Mouse (Mus musculus): ENCODE data around the gene Lhb. TPM values are rescaled to one million over a fixed set of nuclear protein-coding genes. Genes with fewer than 3 reads are reported as not detected.
A peak's percentile ranks its signal among the peaks of the same experiment; 100 is the strongest.
"Not testable (repeated sequence)": the region's sequence is repeated elsewhere in the genome, so short reads cannot be mapped to it uniquely, and the experiment has no call there.

Lhb gene
- polyA plus RNA-seq (2012; rRNA removed), result 0.14 TPM in 1 of 2 replicates, not detected in the other

DNA sequence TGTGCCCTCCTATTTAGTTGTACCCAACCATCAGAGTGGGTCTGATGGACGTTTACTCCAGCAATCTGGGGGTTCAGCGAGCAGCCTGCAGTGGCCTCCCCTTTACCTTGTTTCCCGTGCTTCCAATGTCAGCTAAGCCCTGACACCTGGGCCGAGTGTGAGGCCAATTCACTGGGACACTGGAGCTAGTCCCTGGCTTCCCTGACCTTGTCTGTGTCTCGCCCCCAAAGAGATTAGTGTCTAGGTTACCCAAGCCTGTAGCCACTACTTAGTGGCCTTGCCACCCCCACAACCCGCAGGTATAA lies at the start of gene Lhb:
TSS of gene Lhb (plus strand) at position 206 of the 305 bp plus-strand sequence.
- no peak for DNase-seq (ENCODE audit: low spot score)

DNA sequence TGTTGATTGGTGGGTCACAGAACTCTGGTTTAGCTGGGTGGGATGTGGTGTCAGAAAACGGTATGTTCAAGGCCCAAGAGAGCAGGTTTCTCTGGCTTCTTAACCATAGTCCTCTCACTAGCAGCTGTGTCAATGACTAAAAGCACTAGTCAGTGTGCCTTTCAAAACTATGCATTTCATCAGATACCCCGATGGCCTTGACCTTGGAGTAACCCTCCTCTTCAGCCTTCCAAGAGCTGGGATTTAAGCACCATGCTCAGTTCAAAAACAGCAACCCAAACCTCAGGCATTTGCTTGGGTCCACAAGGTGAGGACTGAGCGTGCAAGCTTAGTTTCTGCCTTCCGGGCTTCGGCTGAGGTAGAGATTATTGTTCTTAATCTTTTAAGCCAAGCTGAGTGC lies 48.2 kb upstream of the Lhb start:
- no peak for DNase-seq (ENCODE audit: low spot score)

DNA sequence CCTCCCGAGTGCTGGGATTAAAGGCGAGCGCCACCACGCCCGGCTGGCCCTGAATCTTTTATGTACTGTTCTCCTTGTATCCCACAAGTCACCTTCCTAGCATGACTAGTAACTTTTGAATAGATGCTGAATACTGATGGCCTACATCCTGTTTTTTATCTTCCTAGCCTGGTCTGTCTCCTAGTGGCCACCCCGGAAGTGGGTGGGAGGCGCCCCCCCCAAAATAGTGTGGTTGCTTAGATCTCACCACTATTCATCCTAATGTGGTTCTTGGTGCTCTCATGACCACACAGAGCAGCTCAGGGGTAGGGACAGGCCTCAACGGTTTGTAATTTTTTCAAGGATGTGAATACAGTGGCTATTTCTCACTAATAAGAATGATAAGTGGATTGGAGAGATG lies 46.0 kb upstream of the Lhb start:
- no peak for DNase-seq (ENCODE audit: low spot score)

DNA sequence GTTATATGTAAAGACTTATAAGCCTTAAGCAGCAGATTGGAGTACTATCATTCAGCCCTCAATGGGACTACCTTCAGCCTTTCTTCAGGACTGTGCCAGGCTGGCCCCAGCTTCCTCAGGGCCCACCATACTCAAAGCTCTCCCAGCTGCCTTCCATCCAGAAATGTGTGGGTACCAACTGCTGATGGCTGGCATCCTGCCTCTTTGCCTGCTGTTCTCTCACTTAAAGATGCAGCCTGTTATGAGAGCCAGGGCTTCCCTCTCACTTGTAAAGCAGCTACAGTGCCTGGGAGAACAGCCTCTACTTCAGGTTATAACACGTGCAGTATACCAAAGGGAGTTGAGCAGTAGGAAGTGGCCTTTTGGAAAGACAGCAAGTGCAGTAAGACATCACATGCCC lies 44.6 kb upstream of the Lhb start:
- no peak for DNase-seq (ENCODE audit: low spot score)

DNA sequence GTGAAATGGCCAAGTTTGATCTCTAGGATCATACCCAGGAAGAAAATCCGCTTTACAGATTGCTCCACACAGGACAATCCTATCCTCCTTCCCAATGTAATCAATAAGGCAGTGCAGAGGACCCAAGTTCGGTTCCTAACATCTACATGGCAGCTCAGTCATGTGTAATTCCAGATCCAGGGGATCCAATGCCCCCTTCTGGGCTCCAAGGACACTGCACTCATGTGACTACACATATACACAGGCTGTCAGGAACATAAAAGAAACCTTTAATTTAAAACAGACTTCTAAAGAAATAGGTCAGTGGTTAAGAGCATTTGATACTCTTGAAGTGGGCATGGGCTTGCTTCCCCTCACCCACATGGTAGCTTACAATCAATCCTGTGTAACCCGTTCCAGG lies 34.5 kb upstream of the Lhb start:
- no peak for DNase-seq (ENCODE audit: low spot score)

DNA sequence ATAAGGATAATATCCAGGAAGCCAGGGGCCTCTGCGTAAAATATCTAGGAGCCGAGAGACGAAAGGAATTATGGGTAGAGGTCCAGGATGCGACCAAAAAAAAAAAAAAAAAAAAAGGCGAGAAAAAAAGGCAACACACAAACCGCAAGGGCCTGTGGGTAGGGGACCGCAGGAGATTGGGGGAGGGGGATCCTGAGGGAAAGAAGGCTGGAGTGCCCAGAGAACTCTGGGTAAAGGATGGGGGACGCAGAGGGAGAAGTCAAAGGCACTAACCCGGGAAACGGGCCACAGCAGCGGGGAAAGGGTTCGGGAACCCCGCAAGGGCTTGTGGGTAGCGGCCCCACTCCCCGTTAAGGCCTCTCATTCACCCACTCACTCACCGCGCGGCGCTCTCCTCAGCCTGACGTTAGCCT lies 25.5 kb upstream of the Lhb start:
- no peak for DNase-seq (ENCODE audit: low spot score)

DNA sequence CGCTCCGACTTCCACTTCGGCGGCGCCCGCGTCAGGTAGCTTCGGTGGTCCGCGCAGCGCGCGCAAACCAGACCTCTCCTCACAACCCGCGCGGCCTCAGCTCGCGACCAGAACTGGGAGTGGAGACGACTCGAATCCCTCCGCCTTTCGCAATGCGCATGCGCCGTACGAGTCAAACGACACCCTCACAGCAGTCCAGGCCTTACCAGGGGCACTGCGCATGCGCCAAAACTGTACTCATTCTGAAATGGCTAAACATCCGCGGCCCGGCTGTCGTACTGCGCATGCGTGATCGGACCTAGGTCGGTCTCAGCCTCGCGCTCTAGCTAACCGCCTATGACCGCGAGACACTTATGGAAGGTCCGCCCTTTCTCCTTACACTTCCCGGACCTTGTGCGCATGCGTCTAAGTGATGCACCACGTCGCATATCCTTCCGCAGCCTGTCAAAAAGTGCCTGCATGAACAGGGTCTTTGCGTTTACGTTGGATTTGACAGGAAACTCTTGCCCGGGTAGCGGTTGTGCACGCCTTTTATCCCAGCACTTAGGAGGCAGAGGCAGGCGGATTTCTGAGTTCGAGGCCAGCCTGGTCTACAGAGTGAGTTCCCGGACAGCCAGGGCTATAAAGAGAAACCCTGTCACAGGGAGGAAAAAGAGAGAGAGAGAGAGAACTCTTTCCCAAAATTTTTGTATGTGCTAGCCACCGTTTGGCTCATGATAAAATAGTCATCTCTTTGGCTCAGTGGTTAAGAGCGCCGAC lies 24.9 kb upstream of the Lhb start, which contains the start of gene Snrnp70:
TSS of gene Snrnp70 (minus strand) at position 165 of the 759 bp plus-strand sequence.
- peak; percentile 100 for DNase-seq (ENCODE audit: low spot score)

DNA sequence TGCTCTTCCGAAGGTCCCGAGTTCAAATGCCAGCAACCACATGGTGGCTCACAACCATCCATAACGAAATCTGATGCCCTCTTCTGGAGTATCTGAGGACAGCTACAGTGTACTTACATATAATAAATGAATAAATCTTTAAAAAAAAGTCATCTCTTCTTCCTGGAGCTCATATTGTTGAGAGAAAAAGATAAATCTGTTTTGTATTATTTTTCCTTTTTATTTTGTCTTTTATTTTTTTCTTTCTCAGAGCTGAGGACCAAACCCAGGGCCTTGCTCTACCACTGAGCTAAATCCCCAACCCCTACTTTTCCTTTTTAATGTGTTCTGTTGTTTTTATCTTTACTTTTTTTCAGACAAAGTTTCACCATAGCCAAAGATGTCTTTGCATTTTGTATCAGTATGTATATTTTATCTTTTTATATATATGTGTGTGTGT lies 24.3 kb upstream of the Lhb start:
- not testable (repeated sequence) for DNase-seq (ENCODE audit: low spot score)

DNA sequence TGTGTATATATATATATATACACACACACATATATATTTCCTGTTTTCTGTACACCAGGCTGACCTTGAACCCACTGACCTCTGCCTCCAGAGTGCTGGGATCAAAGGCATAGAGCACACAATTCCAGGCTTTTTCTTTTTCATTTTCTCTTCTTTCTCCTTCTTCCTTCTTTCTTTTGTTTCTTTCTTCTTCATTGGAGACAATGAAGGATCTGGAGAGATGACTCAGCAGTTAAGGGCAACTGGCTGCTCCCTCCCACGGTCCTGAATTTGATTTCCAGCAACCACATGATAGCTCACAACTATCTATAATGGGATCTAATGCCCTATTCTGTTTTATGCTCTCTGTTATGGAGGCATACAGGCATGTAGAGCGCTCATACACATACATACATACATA lies 23.8 kb upstream of the Lhb start:
- no peak for DNase-seq (ENCODE audit: low spot score)

DNA sequence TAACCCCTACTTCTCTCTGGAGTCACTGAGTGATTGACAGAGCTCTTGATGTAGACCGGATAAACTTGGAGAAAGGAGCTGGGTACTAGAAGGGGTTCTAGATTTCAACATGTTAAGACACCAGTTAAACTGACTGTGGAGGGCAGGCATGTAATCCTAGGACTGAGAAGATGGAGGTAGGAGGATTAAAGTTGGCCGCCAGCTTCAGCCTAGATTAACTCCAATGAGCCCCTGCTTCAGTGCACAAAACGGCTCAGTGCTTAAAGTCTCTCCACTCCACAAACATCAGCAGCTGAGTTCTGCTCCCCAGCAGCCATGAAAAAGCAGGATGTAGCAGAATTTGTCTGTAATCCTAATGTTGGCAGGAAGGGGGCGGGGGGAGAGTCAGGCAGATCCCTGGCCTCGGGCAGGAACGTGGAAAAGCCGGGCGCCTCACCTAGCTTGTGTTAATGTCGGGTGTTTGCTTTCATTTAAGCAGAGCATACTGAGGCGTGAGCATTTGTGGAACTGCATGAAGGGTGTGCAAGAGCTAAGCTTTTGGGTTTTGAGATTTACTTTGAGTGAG lies 19.0 kb upstream of the Lhb start:
- DNase-seq (ENCODE audit: low spot score), result no peak

DNA sequence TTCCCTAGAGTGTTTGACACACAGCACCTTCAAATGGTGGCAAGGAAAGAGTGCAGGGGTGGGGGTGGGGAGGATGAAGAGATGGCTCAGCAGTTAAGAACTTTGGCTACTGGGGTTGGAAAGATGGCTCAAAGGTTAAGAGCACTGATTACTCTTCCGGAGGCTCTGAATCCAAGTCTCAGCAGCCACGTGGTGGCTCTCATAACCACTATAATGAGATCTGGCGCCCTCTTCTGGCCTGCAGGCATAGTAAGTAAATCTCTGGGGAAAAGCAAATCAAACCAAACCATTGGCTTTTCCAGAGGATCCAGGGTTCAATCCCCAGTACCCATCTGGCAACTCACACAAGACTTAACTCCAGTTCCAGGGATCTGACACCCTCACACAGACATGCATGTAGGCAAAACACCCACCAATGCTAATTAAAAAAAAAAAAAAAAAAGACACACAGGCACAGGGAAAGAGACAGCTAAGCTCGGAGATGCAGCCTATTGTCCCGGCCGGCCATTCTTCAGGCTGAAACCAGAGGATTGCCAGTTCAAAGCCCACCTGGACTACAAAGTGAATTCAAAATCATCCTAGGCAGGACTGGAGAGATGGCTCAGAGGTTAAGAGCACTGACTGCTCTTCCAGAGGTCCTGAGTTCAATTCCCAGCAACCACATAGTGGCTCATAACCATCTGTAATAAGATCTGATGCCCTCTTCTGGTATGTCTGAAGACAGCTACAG lies 16.9 kb upstream of the Lhb start:
- no peak for DNase-seq (ENCODE audit: low spot score)

DNA sequence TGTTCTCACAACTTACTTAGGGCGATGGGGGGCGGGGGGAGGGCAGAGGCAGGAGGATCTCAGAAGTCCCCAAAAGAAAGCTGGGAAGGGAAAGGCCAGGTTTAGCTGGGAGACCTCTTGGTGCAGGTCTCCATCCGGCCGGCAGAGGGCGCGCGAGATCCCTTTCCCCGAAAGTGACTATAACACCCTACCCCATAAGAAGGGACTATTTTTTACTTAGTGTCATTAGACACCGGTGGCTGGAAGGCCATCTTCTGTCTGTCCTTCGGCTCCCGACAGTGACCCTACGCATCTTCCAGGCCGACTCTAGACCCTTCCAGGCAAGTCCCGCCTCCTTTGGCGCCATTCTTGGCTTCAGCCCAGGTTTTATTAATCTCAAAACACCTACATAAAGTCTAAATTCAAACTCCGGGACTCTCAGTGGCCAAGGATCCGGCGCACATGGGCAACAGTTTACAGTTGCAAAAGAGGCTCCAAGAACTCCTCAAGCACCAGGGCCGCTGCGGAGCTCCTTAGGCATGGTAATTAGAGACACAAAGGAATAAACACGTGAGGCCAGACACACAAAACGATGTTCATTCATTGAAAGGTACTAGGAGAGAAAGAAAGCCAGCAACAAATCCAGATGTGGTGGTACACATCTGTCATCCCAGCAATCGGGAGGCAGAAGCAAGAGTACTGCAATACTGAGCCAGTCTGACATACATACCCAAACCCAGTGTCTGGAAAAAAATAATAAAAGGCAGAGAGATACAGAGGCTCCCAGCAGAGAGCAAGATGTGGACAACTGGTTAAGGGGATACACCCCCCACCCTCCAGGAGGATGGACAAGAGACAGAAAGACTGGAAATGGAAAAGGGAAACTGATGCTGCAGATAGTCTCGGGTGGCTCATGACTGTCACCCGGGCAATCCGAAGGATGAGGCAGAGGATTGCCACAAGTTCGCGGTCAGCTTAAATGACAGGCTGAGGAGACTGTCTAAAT lies 15.2 kb upstream of the Lhb start, which contains the start of gene Kcna7:
TSS of gene Kcna7 (plus strand) at position 563 of the 985 bp plus-strand sequence.
- DNase-seq (ENCODE audit: low spot score), result peak; percentile 70

DNA sequence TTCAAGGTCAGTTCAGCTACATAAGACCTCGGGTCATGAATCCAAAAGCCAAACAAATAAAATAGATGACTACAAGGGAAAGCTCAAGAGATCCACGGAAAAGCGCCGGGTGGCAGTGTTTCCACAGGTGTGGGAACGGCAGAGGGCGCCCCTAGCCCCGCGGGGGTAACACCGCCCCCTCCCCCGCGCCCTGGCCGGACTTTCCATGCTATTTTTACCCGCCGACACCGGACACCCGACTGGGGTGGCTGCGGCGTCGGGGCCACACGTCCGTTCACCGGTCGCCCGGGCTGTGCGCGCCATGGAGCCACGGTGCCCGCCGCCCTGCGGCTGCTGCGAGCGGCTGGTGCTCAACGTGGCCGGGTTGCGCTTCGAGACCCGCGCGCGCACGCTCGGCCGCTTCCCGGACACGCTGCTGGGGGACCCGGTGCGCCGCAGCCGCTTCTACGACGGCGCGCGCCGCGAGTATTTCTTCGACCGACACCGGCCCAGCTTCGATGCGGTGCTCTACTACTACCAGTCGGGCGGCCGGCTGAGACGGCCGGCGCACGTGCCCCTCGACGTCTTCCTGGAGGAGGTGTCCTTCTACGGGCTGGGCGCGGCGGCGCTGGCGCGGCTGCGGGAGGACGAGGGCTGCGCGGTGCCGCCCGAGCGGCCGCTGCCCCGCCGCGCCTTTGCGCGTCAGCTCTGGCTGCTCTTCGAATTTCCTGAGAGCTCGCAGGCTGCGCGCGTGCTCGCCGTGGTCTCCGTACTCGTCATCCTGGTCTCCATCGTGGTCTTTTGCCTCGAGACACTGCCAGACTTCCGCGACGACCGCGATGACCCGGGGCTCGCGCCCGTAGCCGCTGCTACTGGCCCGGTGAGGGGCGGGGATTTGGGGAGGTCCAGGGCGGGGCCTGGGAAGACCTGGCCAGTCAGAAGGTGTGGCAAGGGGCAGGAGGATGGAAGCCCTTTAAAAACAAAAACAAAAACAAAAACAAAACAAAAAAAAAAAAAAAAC lies 14.2 kb upstream of the Lhb start:
- no peak for DNase-seq (ENCODE audit: low spot score)

DNA sequence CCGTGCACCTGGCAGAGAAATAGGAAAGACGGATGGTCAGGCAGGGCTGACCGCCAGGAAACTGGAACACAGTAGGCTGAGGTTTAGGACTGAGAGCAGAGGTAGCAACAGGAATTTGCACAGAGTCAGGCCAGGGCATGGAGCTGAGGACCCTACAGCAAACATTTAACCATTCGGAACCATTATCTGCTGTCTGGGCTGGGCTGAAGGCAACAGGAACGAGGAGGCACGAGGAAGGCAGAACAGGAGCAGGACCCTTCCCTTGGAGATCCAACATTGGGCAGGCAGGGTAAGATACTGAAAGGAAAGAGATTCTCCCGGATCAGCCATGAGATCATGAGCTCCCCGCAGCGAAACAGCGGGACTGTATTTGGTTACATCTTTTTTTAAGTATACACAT lies 12.8 kb upstream of the Lhb start:
- DNase-seq (ENCODE audit: low spot score), result no peak

DNA sequence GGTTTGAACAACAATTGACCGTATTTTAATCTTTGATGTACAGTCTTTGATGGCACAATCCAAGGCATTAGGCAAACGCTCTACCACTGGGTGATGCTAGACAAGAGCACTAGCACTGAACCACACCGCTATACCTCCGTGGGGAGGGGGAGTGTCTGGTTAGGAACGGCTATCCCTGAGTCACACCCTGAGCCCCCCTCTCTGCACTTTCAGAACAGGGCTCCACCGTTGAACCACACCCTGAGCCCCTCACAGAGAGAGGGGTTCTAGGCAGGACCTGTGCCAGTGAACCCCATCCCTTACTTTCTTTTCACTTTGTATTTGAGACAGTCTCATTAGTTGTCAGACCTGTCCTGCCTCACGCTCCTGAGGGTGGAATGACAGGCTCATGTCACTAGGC lies 12.3 kb upstream of the Lhb start:
- DNase-seq (ENCODE audit: low spot score), result no peak

DNA sequence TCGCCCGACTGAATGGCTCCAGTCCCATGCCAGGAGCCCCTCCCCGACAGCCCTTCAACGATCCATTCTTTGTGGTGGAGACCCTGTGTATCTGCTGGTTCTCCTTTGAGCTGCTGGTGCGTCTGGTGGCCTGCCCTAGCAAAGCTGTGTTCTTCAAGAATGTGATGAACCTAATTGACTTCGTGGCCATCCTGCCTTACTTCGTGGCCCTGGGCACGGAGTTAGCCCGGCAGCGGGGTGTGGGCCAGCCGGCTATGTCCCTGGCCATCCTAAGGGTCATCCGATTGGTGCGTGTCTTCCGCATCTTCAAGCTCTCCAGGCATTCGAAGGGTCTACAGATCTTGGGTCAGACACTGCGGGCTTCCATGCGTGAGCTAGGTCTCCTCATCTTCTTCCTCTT lies 11.7 kb upstream of the Lhb start:
- no peak for DNase-seq (ENCODE audit: low spot score)

DNA sequence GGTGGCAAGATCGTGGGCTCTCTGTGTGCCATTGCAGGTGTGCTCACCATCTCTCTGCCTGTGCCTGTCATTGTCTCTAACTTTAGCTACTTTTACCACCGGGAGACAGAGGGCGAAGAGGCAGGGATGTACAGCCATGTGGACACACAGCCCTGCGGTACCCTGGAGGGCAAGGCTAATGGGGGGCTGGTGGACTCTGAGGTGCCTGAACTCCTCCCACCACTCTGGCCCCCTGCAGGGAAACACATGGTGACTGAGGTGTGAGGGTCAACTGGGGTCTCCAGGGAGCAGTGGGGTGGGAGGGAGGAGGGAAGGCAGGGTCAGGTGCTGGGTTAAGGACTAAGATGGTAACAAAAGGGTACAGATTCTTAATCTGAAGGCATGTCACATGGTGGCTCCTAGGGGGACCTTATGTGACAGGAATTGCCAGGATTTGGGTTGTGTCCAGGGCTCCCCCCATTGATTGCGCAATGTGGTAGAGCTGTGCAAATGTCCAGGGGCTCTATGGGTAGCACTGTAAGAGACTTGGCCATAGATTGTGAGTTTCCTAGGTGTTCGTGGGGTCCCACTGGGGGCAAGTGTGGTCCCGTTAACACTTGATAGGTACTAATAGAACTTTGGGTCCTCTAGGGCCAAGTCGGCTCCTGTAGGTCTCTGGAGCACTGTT lies 11.0 kb upstream of the Lhb start:
- DNase-seq (ENCODE audit: low spot score), result no peak

DNA sequence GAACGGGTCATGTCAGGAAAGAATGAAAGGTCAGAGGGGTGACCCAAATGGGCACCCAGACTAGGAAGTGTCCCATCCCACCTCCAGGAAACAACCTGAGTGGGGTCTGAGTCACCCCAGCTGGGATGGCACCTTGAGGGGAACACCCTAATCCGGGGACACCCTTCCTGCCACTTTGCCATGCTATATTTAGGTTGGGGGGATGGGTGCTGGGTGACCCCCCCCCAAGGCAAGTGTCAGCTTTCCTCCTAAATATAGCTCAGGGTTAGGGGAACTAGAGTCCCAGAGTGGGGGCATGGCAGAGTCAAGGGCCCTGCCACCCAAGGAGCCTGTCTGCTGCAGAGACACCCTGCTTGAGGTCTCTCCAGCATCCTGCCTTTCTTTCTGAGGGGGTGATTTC lies 8.2 kb upstream of the Lhb start:
- no peak for DNase-seq (ENCODE audit: low spot score)

DNA sequence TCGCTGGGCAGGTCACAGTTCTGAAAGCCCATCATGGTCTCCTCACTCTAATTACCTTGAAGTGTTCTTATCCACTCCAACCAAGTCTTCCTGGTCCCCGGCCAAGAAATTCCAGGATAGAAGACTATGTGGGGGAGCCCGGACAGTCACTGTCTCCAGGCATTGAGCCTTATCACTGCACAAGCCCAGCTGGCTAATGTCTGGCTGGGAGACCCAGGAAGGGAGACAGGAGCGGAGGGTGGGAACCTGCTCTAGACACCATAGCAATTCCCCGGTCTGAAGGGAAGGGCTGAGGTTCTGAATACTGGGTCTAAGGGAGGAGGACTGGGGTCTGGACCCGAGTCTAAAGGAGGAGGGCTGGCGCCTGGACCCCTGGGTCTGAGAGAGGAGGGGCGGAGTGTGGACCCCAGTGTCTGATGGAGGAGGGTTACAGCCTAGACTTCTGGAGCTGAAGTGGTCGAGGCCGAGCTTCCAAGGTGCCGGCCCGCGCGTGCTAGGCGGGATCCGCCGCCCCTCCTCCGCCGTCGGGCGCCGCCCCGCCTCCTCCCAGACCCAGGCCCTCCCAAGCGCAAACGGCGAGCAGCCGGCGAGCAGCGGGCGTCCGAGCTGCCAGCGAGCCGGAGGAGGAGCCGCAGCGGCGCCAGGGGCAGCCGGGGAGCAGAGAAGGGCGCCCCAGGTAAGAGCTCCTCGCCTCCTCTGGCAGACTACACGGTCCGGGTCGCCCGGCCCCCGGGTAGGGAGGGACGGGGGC lies 7.3 kb upstream of the Lhb start, which contains the start of gene Ntf5:
TSS of gene Ntf5 (plus strand) at position 583 of the 751 bp plus-strand sequence.
- DNase-seq (ENCODE audit: low spot score), result peak; percentile 59

Measured in urinary bladder, adult 2 months (tissue).